Mouse (Mus musculus) ES-Bruce4 (cell line): ENCODE data around the gene Rtkn.

Source experiments
- CTCF ChIP-seq: IDR thresholded peaks from one replicate; pipeline ENCODE4 v1.8.1; 2011; ENCODE audit warnings: low read depth, low read length
- EP300 ChIP-seq: IDR thresholded peaks from 2 replicates; pipeline ENCODE4 v1.6.1; 2011; ENCODE audit warnings: low read depth, low read length; ENCODE audit not compliant: insufficient read depth
- POLR2A ChIP-seq: IDR thresholded peaks from one replicate; pipeline ENCODE4 v1.8.1; 2011; ENCODE audit warnings: low read length; ENCODE audit not compliant: insufficient read depth

GRCm38 (mm10) chr6:83136291-83136880, 1.1 kb downstream of the Rtkn start:
- TF ChIP-seq POLR2A: no peak
- TF ChIP-seq CTCF: no peak
- TF ChIP-seq EP300: no peak
